Mouse (Mus musculus): ENCODE data around the gene Gm13272. TPM values are rescaled to one million over a fixed set of nuclear protein-coding genes. Genes with fewer than 3 reads are reported as not detected.
"Not testable (repeated sequence)": the region's sequence is repeated elsewhere in the genome, so short reads cannot be mapped to it uniquely, and the experiment has no call there.

Gene Gm13272
- polyA plus RNA-seq, 1 experiment from 2014 or later, result not detected

GRCm38 (mm10) chr4:88773534-88773933 is 6.1 kb upstream of the Gm13272 start, which contains the start of gene Gm13290:
Gene Gm13290 (plus strand): TSS chr4:88773834.
- ATAC-seq (replicated peaks; ENCODE audit: low FRiP score); H3K27me3 ChIP-seq (ENCODE audit: control insufficient read depth, insufficient read depth, low read length); DNase-seq (ENCODE audit: low spot score); H3K27ac ChIP-seq (ENCODE audit: low read depth, low read length); H3K4me2 ChIP-seq (ENCODE audit: low read depth, low read length, severe bottlenecking); H3K4me3 ChIP-seq (ENCODE audit: low read depth, low read length); H3K9ac ChIP-seq (ENCODE audit: low read length); H3K4me1 ChIP-seq (replicated peaks; ENCODE audit: control insufficient read depth, insufficient read depth, low read length); H3K36me3 ChIP-seq (ENCODE audit: control insufficient read depth, insufficient read depth, low read length); H3K9me3 ChIP-seq (ENCODE audit: control insufficient read depth, low read length): not testable (repeated sequence)
- WGBS, result no CpG with 5 or more reads among the region's 32 CpGs

GRCm38 (mm10) chr4:88776622-88777021 is 3.0 kb upstream of the Gm13272 start, which contains the start of gene Gm13289:
Gene Gm13289 (plus strand): TSS chr4:88776922.
- H3K27ac ChIP-seq (ENCODE audit: low read depth, low read length); H3K4me3 ChIP-seq (ENCODE audit: low read depth, low read length); H3K9me3 ChIP-seq (ENCODE audit: control insufficient read depth, low read length); H3K36me3 ChIP-seq (ENCODE audit: control insufficient read depth, insufficient read depth, low read length); H3K4me1 ChIP-seq (replicated peaks; ENCODE audit: control insufficient read depth, insufficient read depth, low read length); ATAC-seq (replicated peaks; ENCODE audit: low FRiP score); H3K27me3 ChIP-seq (ENCODE audit: control insufficient read depth, insufficient read depth, low read length); DNase-seq (ENCODE audit: low spot score); H3K4me2 ChIP-seq (ENCODE audit: low read depth, low read length, severe bottlenecking); H3K9ac ChIP-seq (ENCODE audit: low read length): not testable (repeated sequence)
- no CpG with 5 or more reads among the region's 29 CpGs for WGBS

GRCm38 (mm10) chr4:88780320-88780719 is 670 bp downstream of the Gm13272 start:
- H3K4me2 ChIP-seq (ENCODE audit: low read depth, low read length, severe bottlenecking); DNase-seq (ENCODE audit: low spot score); H3K4me1 ChIP-seq (replicated peaks; ENCODE audit: control insufficient read depth, insufficient read depth, low read length); H3K9me3 ChIP-seq (ENCODE audit: control insufficient read depth, low read length); H3K27me3 ChIP-seq (ENCODE audit: control insufficient read depth, insufficient read depth, low read length); ATAC-seq (replicated peaks; ENCODE audit: low FRiP score); H3K36me3 ChIP-seq (ENCODE audit: control insufficient read depth, insufficient read depth, low read length); H3K27ac ChIP-seq (ENCODE audit: low read depth, low read length); H3K4me3 ChIP-seq (ENCODE audit: low read depth, low read length); H3K9ac ChIP-seq (ENCODE audit: low read length): not testable (repeated sequence)
- 48% methylated on average over 12 of the region's 18 CpGs for WGBS

- H3K27me3 ChIP-seq (ENCODE audit: control insufficient read depth, insufficient read depth, low read length); H3K9ac ChIP-seq (ENCODE audit: low read length); H3K4me3 ChIP-seq (ENCODE audit: low read depth, low read length); H3K4me1 ChIP-seq (replicated peaks; ENCODE audit: control insufficient read depth, insufficient read depth, low read length); H3K4me2 ChIP-seq (ENCODE audit: low read depth, low read length, severe bottlenecking); DNase-seq (ENCODE audit: low spot score); H3K9me3 ChIP-seq (ENCODE audit: control insufficient read depth, low read length); ATAC-seq (replicated peaks; ENCODE audit: low FRiP score); H3K36me3 ChIP-seq (ENCODE audit: control insufficient read depth, insufficient read depth, low read length); H3K27ac ChIP-seq (ENCODE audit: low read depth, low read length): not testable (repeated sequence)
- WGBS, result 29% methylated on average over 4 of the region's 7 CpGs
These were observed 2.2 kb downstream of the Gm13272 start, which contains the start of gene Ifnz for GRCm38 (mm10) chr4:88781831-88782230. Gene Ifnz (plus strand): TSS chr4:88782131.

- not testable (repeated sequence) for H3K9me3 ChIP-seq (ENCODE audit: control insufficient read depth, low read length); H3K4me3 ChIP-seq (ENCODE audit: low read depth, low read length); H3K27ac ChIP-seq (ENCODE audit: low read depth, low read length); DNase-seq (ENCODE audit: low spot score); H3K36me3 ChIP-seq (ENCODE audit: control insufficient read depth, insufficient read depth, low read length); ATAC-seq (replicated peaks; ENCODE audit: low FRiP score); H3K9ac ChIP-seq (ENCODE audit: low read length); H3K27me3 ChIP-seq (ENCODE audit: control insufficient read depth, insufficient read depth, low read length); H3K4me1 ChIP-seq (replicated peaks; ENCODE audit: control insufficient read depth, insufficient read depth, low read length); H3K4me2 ChIP-seq (ENCODE audit: low read depth, low read length, severe bottlenecking)
- 0% methylated on average over 12 of the region's 31 CpGs for WGBS
These were observed 2.7 kb downstream of the Gm13272 start for GRCm38 (mm10) chr4:88782335-88782734.

- H3K4me3 ChIP-seq (ENCODE audit: low read depth, low read length); H3K27me3 ChIP-seq (ENCODE audit: control insufficient read depth, insufficient read depth, low read length); H3K4me1 ChIP-seq (replicated peaks; ENCODE audit: control insufficient read depth, insufficient read depth, low read length); H3K9ac ChIP-seq (ENCODE audit: low read length); H3K9me3 ChIP-seq (ENCODE audit: control insufficient read depth, low read length); DNase-seq (ENCODE audit: low spot score); H3K27ac ChIP-seq (ENCODE audit: low read depth, low read length); ATAC-seq (replicated peaks; ENCODE audit: low FRiP score); H3K4me2 ChIP-seq (ENCODE audit: low read depth, low read length, severe bottlenecking); H3K36me3 ChIP-seq (ENCODE audit: control insufficient read depth, insufficient read depth, low read length): not testable (repeated sequence)
- WGBS, result no CpG with 5 or more reads among the region's 27 CpGs
These were observed 5.8 kb downstream of the Gm13272 start, which contains the start of gene Gm13276 for GRCm38 (mm10) chr4:88785409-88785808. Gene Gm13276 (plus strand): TSS chr4:88785709.

- not testable (repeated sequence) for H3K27me3 ChIP-seq (ENCODE audit: control insufficient read depth, insufficient read depth, low read length); H3K27ac ChIP-seq (ENCODE audit: low read depth, low read length); H3K4me2 ChIP-seq (ENCODE audit: low read depth, low read length, severe bottlenecking); DNase-seq (ENCODE audit: low spot score); H3K4me1 ChIP-seq (replicated peaks; ENCODE audit: control insufficient read depth, insufficient read depth, low read length); H3K36me3 ChIP-seq (ENCODE audit: control insufficient read depth, insufficient read depth, low read length); H3K9ac ChIP-seq (ENCODE audit: low read length); ATAC-seq (replicated peaks; ENCODE audit: low FRiP score); H3K4me3 ChIP-seq (ENCODE audit: low read depth, low read length); H3K9me3 ChIP-seq (ENCODE audit: control insufficient read depth, low read length)
- 0% methylated on average over 1 of the region's 28 CpGs for WGBS
These were observed 8.8 kb downstream of the Gm13272 start, which contains the start of gene Gm13277 for GRCm38 (mm10) chr4:88788402-88788801. Gene Gm13277 (plus strand): TSS chr4:88788632.

- not testable (repeated sequence) for H3K27ac ChIP-seq (ENCODE audit: low read depth, low read length); H3K4me2 ChIP-seq (ENCODE audit: low read depth, low read length, severe bottlenecking); ATAC-seq (replicated peaks; ENCODE audit: low FRiP score); H3K36me3 ChIP-seq (ENCODE audit: control insufficient read depth, insufficient read depth, low read length); H3K4me3 ChIP-seq (ENCODE audit: low read depth, low read length); H3K9ac ChIP-seq (ENCODE audit: low read length); H3K27me3 ChIP-seq (ENCODE audit: control insufficient read depth, insufficient read depth, low read length); H3K4me1 ChIP-seq (replicated peaks; ENCODE audit: control insufficient read depth, insufficient read depth, low read length); H3K9me3 ChIP-seq (ENCODE audit: control insufficient read depth, low read length); DNase-seq (ENCODE audit: low spot score)
- WGBS, result no CpG with 5 or more reads among the region's 28 CpGs
These were observed 11.6 kb downstream of the Gm13272 start, which contains the start of gene Gm13278 for GRCm38 (mm10) chr4:88791250-88791649. Gene Gm13278 (plus strand): TSS chr4:88791550.

- not testable (repeated sequence) for H3K27ac ChIP-seq (ENCODE audit: low read depth, low read length); H3K36me3 ChIP-seq (ENCODE audit: control insufficient read depth, insufficient read depth, low read length); DNase-seq (ENCODE audit: low spot score); H3K4me3 ChIP-seq (ENCODE audit: low read depth, low read length); ATAC-seq (replicated peaks; ENCODE audit: low FRiP score); H3K9me3 ChIP-seq (ENCODE audit: control insufficient read depth, low read length); H3K9ac ChIP-seq (ENCODE audit: low read length); H3K27me3 ChIP-seq (ENCODE audit: control insufficient read depth, insufficient read depth, low read length); H3K4me2 ChIP-seq (ENCODE audit: low read depth, low read length, severe bottlenecking); H3K4me1 ChIP-seq (replicated peaks; ENCODE audit: control insufficient read depth, insufficient read depth, low read length)
- WGBS, result 0% methylated on average over 7 of the region's 52 CpGs
These were observed 14.5 kb downstream of the Gm13272 start, which contains the start of gene Gm13275 for GRCm38 (mm10) chr4:88793936-88794675. Gene Gm13275 (plus strand): TSS chr4:88794487.
